Mouse (Mus musculus): ENCODE results near the gene Il23a.
"Not testable (repeated sequence)": the region's sequence is repeated elsewhere in the genome, so short reads cannot be mapped to it uniquely, and the experiment has no call there.

Il23a gene

GRCm38 (mm10) chr10:128269206-128269910, 29.2 kb downstream of the Il23a start:
- DNase-seq (ENCODE audit: extremely low spot score, low read depth, low spot score): no peak

- no peak for DNase-seq (ENCODE audit: extremely low spot score, low read depth, low spot score)
These were observed 30.2 kb downstream of the Il23a start, which contains the start of gene Apof for GRCm38 (mm10) chr10:128268371-128268770. TSS of gene Apof (plus strand) at chr10:128268671.

- no peak for DNase-seq (ENCODE audit: extremely low spot score, low read depth, low spot score)
These were observed 34.9 kb downstream of the Il23a start for GRCm38 (mm10) chr10:128263393-128264310.

- no peak for DNase-seq (ENCODE audit: extremely low spot score, low read depth, low spot score)
These were observed 36.3 kb downstream of the Il23a start for GRCm38 (mm10) chr10:128262300-128262699.

GRCm38 (mm10) chr10:128260376-128260775, 38.2 kb downstream of the Il23a start:
- DNase-seq (ENCODE audit: extremely low spot score, low read depth, low spot score): not testable (repeated sequence)

- DNase-seq (ENCODE audit: extremely low spot score, low read depth, low spot score): no peak
These were observed 38.6 kb downstream of the Il23a start for GRCm38 (mm10) chr10:128259946-128260345.

GRCm38 (mm10) chr10:128258953-128259352, 39.6 kb downstream of the Il23a start:
- DNase-seq (ENCODE audit: extremely low spot score, low read depth, low spot score): no peak

GRCm38 (mm10) chr10:128256328-128256727, 42.2 kb downstream of the Il23a start:
- DNase-seq (ENCODE audit: extremely low spot score, low read depth, low spot score): no peak

- no peak for DNase-seq (ENCODE audit: extremely low spot score, low read depth, low spot score)
These were observed 42.6 kb downstream of the Il23a start for GRCm38 (mm10) chr10:128255925-128256324.

GRCm38 (mm10) chr10:128253677-128254255, 44.8 kb downstream of the Il23a start, which contains the start of gene Apon:
TSS of gene Apon (plus strand) at chr10:128254096.
- no peak for DNase-seq (ENCODE audit: extremely low spot score, low read depth, low spot score)

GRCm38 (mm10) chr10:128250565-128250964, 48.0 kb downstream of the Il23a start:
- DNase-seq (ENCODE audit: extremely low spot score, low read depth, low spot score): no peak

GRCm38 (mm10) chr10:128247020-128247732, 51.4 kb downstream of the Il23a start:
- no peak for DNase-seq (ENCODE audit: extremely low spot score, low read depth, low spot score)

Measured in hindlimb bud, embryonic 11.5 days (tissue).